Mouse (Mus musculus) limb, embryonic 13.5 days (tissue): ENCODE results near the gene Gpha2. TPM values are rescaled to one million over a fixed set of nuclear protein-coding genes. Genes with fewer than 3 reads are reported as not detected.

Source experiments
- ATAC-seq: fragments of 200-750 bp; cut with Nextera tagmentation; 2 replicates; pipeline ENCODE4 v1.8.0; 2017; ENCODE audit warnings: low read depth, moderate number of reproducible peaks, moderate TSS enrichment; ENCODE audit not compliant: low FRiP score
- H3K27ac ChIP-seq: fragments of 300-500 bp; sonication (generic); 2 replicates; pipeline ENCODE4 v1.5.1; 2015; ENCODE audit warnings: inconsistent platforms, mild to moderate bottlenecking, moderate library complexity
- H3K27me3 ChIP-seq: fragments of 300-500 bp; sonication (generic); 2 replicates; pipeline ENCODE4 v1.6.1; 2015; ENCODE audit warnings: mild to moderate bottlenecking, inconsistent platforms
- H3K36me3 ChIP-seq: fragments of 300-500 bp; sonication (generic); 2 replicates; pipeline ENCODE4 v1.6.1; 2015; ENCODE audit warnings: inconsistent platforms, mild to moderate bottlenecking, moderate library complexity
- H3K4me1 ChIP-seq: fragments of 300-500 bp; sonication (generic); 2 replicates; pipeline ENCODE4 v1.6.1; 2015; ENCODE audit warnings: inconsistent platforms
- H3K4me2 ChIP-seq: fragments of 300-500 bp; sonication (generic); replicated peaks from 2 replicates; pipeline ENCODE4 v1.6.1; 2015; ENCODE audit warnings: inconsistent platforms, mild to moderate bottlenecking, moderate library complexity
- H3K4me3 ChIP-seq: fragments of 300-500 bp; sonication (generic); 2 replicates; pipeline ENCODE4 v1.5.1; 2015; ENCODE audit warnings: moderate library complexity, mild to moderate bottlenecking, inconsistent platforms
- H3K9ac ChIP-seq: fragments of 300-500 bp; sonication (generic); 2 replicates; pipeline ENCODE4 v1.6.1; 2015; ENCODE audit warnings: mild to moderate bottlenecking, inconsistent platforms
- H3K9me3 ChIP-seq: fragments of 300-500 bp; sonication (generic); 2 replicates; pipeline ENCODE4 v1.6.1; 2016; ENCODE audit warnings: inconsistent platforms
- WGBS: fragments of 180-500 bp; shearing (Covaris S2); methylation state at CpG from one replicate; pipeline ENCODE4 v1.1.7; 2015; 5-methylcytosine and 5-hydroxymethylcytosine counted together
- polyA plus RNA-seq: library from polyadenylated mRNA; unstranded; fragments of >200 nt; fragmentation: Nextera tagmentation; extraction: Ambion mirVana; gene quantifications from 2 replicates; pipeline ENCODE4 v1.2.1, GENCODE M21; 2015

Gpha2 gene
- polyA plus RNA-seq, 1 experiment from 2014 or later: 4.2 TPM

GRCm38 (mm10) chr19:6231036-6231435 is 4.9 kb downstream of the Gpha2 start:
- Histone ChIP-seq H3K4me2 (no peak overlapping the region), H3K4me3 (no peak overlapping the region), H3K27ac (no peak overlapping the region), H3K9ac (no peak overlapping the region; the same call in 1 of the 2 replicates), H3K27me3 (no peaks in the 10 kb centered on the region), H3K4me1 (peaks cover 21% of the 10 kb centered on the region), H3K9me3 (no peaks in the 10 kb centered on the region), H3K36me3 (peaks cover 72% of the 10 kb centered on the region)
- ATAC-seq: no peak
- 72% methylated on average over 2 of the region's 2 CpGs for WGBS

GRCm38 (mm10) chr19:6233647-6234046 is 7.5 kb downstream of the Gpha2 start:
- no peak overlapping the region for H3K4me2 ChIP-seq
- H3K27ac ChIP-seq: no peak overlapping the region
- peak overlapping the region; percentile 84; the same call in 1 of the 2 replicates for H3K9ac ChIP-seq
- peaks cover 49% of the 10 kb centered on the region for H3K36me3 ChIP-seq
- no peaks in the 10 kb centered on the region for H3K9me3 ChIP-seq
- no peak overlapping the region for H3K4me3 ChIP-seq
- peaks cover 13% of the 10 kb centered on the region for H3K4me1 ChIP-seq
- WGBS: 91% methylated on average over 16 of the region's 16 CpGs
- no peak for ATAC-seq
- no peaks in the 10 kb centered on the region for H3K27me3 ChIP-seq

GRCm38 (mm10) chr19:6234337-6235083 is 8.3 kb downstream of the Gpha2 start:
- Histone ChIP-seq H3K9ac (peak overlapping the region; percentile 84), H3K4me3 (peak overlapping the region; percentile 79), H3K27ac (no peak overlapping the region), H3K4me1 (peaks cover 13% of the 10 kb centered on the region), H3K36me3 (peaks cover 42% of the 10 kb centered on the region), H3K4me2 (peak overlapping the region; percentile 78), H3K27me3 (no peaks in the 10 kb centered on the region), H3K9me3 (no peaks in the 10 kb centered on the region)
- 68% methylated on average over 11 of the region's 11 CpGs for WGBS
- no peak for ATAC-seq

GRCm38 (mm10) chr19:6235084-6236052 is 9.2 kb downstream of the Gpha2 start, which contains the start of gene Ppp2r5b:
Gene Ppp2r5b, minus strand, starts transcription at chr19:6235872.
- H3K36me3 ChIP-seq: peaks cover 33% of the 10 kb centered on the region
- peak within 1 kb of the TSS; percentile 94 for H3K27ac ChIP-seq
- peak within 1 kb of the TSS; percentile 78 for H3K4me2 ChIP-seq
- no peaks in the 10 kb centered on the region for H3K9me3 ChIP-seq
- H3K9ac ChIP-seq: peak within 1 kb of the TSS; percentile 84
- ATAC-seq: peak; percentile 94
- H3K4me1 ChIP-seq: peaks cover 13% of the 10 kb centered on the region
- peak within 1 kb of the TSS; percentile 79 for H3K4me3 ChIP-seq
- 2% methylated on average over 48 of the region's 48 CpGs for WGBS
- H3K27me3 ChIP-seq: no peaks in the 10 kb centered on the region

- H3K9me3 ChIP-seq: no peaks in the 10 kb centered on the region
- H3K27ac ChIP-seq: peak overlapping the region; percentile 94
- 0% methylated on average over 9 of the region's 9 CpGs for WGBS
- peaks cover 26% of the 10 kb centered on the region for H3K36me3 ChIP-seq
- peak overlapping the region; percentile 79 for H3K4me3 ChIP-seq
- H3K4me2 ChIP-seq: peak overlapping the region; percentile 78
- ATAC-seq: peak; percentile 88
- no peaks in the 10 kb centered on the region for H3K27me3 ChIP-seq
- H3K9ac ChIP-seq: peak overlapping the region; percentile 84
- peaks cover 13% of the 10 kb centered on the region for H3K4me1 ChIP-seq
These were observed 9.9 kb downstream of the Gpha2 start for GRCm38 (mm10) chr19:6236053-6236441.

GRCm38 (mm10) chr19:6236842-6237241 is 10.7 kb downstream of the Gpha2 start:
- Histone ChIP-seq H3K9ac (no peak overlapping the region), H3K36me3 (peaks cover 18% of the 10 kb centered on the region), H3K27ac (no peak overlapping the region), H3K4me3 (no peak overlapping the region), H3K4me1 (peaks cover 13% of the 10 kb centered on the region), H3K9me3 (no peaks in the 10 kb centered on the region), H3K27me3 (no peaks in the 10 kb centered on the region), H3K4me2 (peak overlapping the region; percentile 78; the same call in 1 of the 2 replicates)
- WGBS: 71% methylated on average over 7 of the region's 7 CpGs
- ATAC-seq: no peak

GRCm38 (mm10) chr19:6238740-6239139 is 12.6 kb downstream of the Gpha2 start:
- Histone ChIP-seq H3K27me3 (no peaks in the 10 kb centered on the region), H3K4me2 (no peak overlapping the region), H3K4me1 (peaks cover 27% of the 10 kb centered on the region), H3K9ac (no peak overlapping the region), H3K27ac (no peak overlapping the region), H3K4me3 (no peak overlapping the region), H3K36me3 (no peaks in the 10 kb centered on the region), H3K9me3 (no peaks in the 10 kb centered on the region)
- no peak for ATAC-seq

GRCm38 (mm10) chr19:6240136-6240535 is 14.0 kb downstream of the Gpha2 start:
- H3K36me3 ChIP-seq: peaks cover 13% of the 10 kb centered on the region
- no peak overlapping the region for H3K27ac ChIP-seq
- no peak overlapping the region for H3K9ac ChIP-seq
- H3K27me3 ChIP-seq: no peaks in the 10 kb centered on the region
- no peaks in the 10 kb centered on the region for H3K9me3 ChIP-seq
- no peak overlapping the region for H3K4me2 ChIP-seq
- H3K4me3 ChIP-seq: no peak overlapping the region
- H3K4me1 ChIP-seq: peaks cover 14% of the 10 kb centered on the region
- no peak for ATAC-seq
- WGBS: 77% methylated on average over 1 of the region's 1 CpGs

- Histone ChIP-seq H3K4me3 (peak overlapping the region; percentile 88), H3K27ac (no peak overlapping the region), H3K4me2 (peak overlapping the region; percentile 46), H3K36me3 (peaks cover 19% of the 10 kb centered on the region), H3K9me3 (no peaks in the 10 kb centered on the region), H3K27me3 (no peaks in the 10 kb centered on the region), H3K4me1 (peaks cover 14% of the 10 kb centered on the region), H3K9ac (no peak overlapping the region)
- ATAC-seq: no peak
- WGBS: 34% methylated on average over 5 of the region's 5 CpGs
These were observed 14.5 kb downstream of the Gpha2 start for GRCm38 (mm10) chr19:6240725-6241124.

- ATAC-seq: peak; percentile 94
- Histone ChIP-seq H3K4me3 (peak within 1 kb of the TSS; percentile 88), H3K27me3 (no peaks in the 10 kb centered on the region), H3K4me1 (peaks cover 14% of the 10 kb centered on the region), H3K36me3 (peaks cover 27% of the 10 kb centered on the region), H3K9me3 (no peaks in the 10 kb centered on the region), H3K9ac (peak within 1 kb of the TSS; percentile 94), H3K4me2 (peak within 1 kb of the TSS; percentile 95), H3K27ac (peak within 1 kb of the TSS; percentile 81)
- under 1% methylated on average over 55 of the region's 55 CpGs for WGBS
These were observed 15.3 kb downstream of the Gpha2 start, which contains the start of gene Atg2a for GRCm38 (mm10) chr19:6241274-6242107. Gene Atg2a, plus strand, starts transcription at chr19:6241668.

GRCm38 (mm10) chr19:6242281-6242680 is 16.1 kb downstream of the Gpha2 start:
- Histone ChIP-seq H3K9ac (peak overlapping the region; percentile 94), H3K27me3 (no peaks in the 10 kb centered on the region), H3K4me2 (peak overlapping the region; percentile 95), H3K27ac (peak overlapping the region; percentile 81; the same call in 1 of the 2 replicates), H3K9me3 (no peaks in the 10 kb centered on the region), H3K4me3 (peak overlapping the region; percentile 88), H3K4me1 (peaks cover 14% of the 10 kb centered on the region), H3K36me3 (peaks cover 35% of the 10 kb centered on the region)
- no peak for ATAC-seq
- WGBS: 0% methylated on average over 4 of the region's 4 CpGs
